Mouse (Mus musculus): ENCODE results near the gene Btbd6. TPM values are rescaled to one million over a fixed set of nuclear protein-coding genes. Genes with fewer than 3 reads are reported as not detected.
A peak's percentile ranks its signal among the peaks of the same experiment; 100 is the strongest.

Gene Btbd6
- polyA plus RNA-seq (2016; fragmentation: Nextera tagmentation; extraction: Ambion mirVana): 20.5 and 22.7 TPM in 2 replicates

DNA sequence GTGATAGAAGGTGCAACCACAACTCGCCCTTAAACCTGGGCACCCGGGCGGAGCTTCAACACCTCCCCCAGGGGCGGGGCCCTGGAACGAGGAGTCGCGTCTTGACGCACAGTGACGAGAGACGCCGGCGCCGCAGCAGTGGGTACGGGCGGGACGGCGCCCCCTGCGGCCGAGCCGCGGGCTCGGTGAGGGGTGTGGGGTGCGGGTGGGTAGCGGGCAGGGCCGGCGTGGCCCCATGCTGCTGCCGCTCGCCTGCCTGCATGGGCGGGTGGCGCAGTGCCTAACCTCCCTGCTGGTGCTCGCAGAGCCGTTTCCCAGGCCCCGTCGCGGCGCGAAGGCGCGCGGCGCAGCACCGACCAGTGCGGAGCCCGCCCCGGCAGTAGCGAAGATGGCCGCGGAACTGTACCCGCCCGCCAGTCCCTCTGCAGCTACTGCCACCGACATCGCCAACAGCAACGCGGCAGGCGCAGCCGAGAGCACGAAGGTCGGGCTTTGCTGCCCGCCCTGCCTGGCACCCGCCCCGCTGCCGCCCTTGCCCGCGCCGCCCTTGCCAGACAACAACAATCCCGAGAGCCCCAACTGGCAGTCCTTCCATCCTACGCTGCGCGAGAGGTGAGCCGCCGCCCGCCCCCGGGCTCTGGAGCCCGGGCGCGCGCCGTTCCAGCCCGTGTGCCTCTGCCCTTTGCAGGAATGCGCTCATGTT lies at the start of gene Btbd6:
Gene Btbd6 (plus strand): TSS at position 112 of the 703 bp plus-strand sequence.
- Histone ChIP-seq H3K36me3 (peaks cover 83% of the 10 kb centered on the region), H3K27me3 (ENCODE audit: low read depth, poor library complexity, severe bottlenecking) (0 out of 2 replicates have a peak, but pooled peaks cover 5% of the 10 kb centered on the region), H3K27ac (replicated peaks) (peak within 1 kb of the TSS; percentile 94), H3K4me3 (peak within 1 kb of the TSS; percentile 87), H3K9me3 (replicated peaks) (no peaks in the 10 kb centered on the region), H3K4me1 (peaks cover 24% of the 10 kb centered on the region)
- 1% methylated on average over 78 of the region's 80 CpGs for whole genome bisulfite sequencing
- DNase-seq (ENCODE audit: low spot score): peak; percentile 84

DNA sequence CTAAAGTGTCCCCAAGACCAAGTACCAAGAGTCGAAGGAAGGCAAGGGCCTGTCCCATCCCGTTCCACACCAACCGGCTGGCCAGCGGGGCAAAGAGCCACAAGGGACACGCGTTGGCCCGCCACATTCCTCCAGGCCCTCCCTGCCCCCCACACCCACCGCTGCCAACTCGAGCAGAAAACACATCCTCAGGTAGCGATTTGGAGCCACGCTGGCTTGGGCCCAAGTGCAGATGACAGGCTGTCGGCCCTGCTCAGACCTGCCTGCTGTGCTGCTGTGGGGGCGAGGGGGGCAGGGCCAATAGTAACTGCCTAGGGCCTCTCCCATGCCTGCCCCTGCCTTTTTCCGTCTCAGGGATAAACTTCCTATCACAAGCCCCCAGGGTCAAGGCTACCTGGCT lies 49.0 kb upstream of the Btbd6 start:
- Histone ChIP-seq H3K36me3 (no peaks in the 10 kb centered on the region), H3K27me3 (ENCODE audit: low read depth, poor library complexity, severe bottlenecking) (peaks cover 81% of the 10 kb centered on the region), H3K4me3 (peak overlapping the region; percentile 22), H3K4me1 (peaks cover 62% of the 10 kb centered on the region), H3K27ac (replicated peaks) (no peak overlapping the region), H3K9me3 (replicated peaks) (no peaks in the 10 kb centered on the region)
- WGBS: 73% methylated on average over 14 of the region's 14 CpGs
- no peak for DNase-seq (ENCODE audit: low spot score)

DNA sequence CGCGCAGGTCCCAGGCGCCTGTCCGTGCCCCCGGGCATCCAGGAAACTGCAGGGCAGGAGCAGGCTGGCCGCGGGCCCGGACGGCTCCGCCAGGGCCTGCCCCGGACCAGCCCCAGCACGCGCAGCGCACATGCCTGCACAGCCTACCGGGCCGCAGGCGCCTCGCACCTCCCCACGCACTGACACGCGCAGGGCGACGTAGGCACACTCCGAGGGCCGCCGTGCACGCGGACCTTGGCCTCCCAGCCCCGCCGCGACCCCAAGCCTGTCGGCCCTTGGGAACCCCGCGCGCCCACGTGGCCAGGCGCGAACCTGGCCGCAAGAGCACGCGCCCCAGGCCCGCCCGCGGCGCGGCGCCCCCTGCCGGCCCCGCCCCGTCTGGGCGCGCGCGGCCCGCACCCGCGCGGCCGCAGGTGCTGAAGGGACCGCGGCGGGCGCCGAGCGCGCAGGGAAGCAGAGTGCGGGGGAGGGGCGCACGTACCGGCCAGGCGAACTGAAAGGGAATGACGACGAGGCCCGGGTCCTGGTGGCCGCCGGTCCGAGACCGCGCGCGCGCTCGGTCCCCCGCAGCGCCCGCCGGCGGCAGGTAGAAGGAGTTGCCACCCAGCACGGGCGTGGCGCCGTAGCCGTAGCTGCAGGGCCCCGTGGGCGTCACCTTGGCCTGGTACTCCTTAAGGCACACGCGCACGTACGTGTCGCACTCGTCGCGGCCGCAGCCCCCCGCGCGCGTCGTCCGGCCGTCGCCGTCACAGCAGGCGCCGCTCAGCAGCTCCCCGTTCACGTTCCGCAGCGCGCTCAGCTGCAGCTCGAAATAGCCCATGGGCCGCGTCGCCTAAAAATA lies 47.7 kb upstream of the Btbd6 start:
- peaks cover 56% of the 10 kb centered on the region for H3K4me1 ChIP-seq
- peak overlapping the region; percentile 76 for H3K27ac ChIP-seq (replicated peaks)
- H3K36me3 ChIP-seq: no peaks in the 10 kb centered on the region
- H3K9me3 ChIP-seq (replicated peaks): no peaks in the 10 kb centered on the region
- DNase-seq (ENCODE audit: low spot score): peak; percentile 47
- H3K4me3 ChIP-seq: peak overlapping the region; percentile 64
- 2% methylated on average over 118 of the region's 124 CpGs for WGBS
- H3K27me3 ChIP-seq (ENCODE audit: low read depth, poor library complexity, severe bottlenecking): peaks cover 86% of the 10 kb centered on the region

GRCm38 (mm10) chr12:112929562-112930352 lies 46.5 kb upstream of the Btbd6 start, which contains the start of gene Jag2:
Jag2 (minus strand) TSS chr12:112929776.
- Histone ChIP-seq H3K27ac (replicated peaks) (peak within 1 kb of the TSS; percentile 76), H3K36me3 (no peaks in the 10 kb centered on the region), H3K27me3 (ENCODE audit: low read depth, poor library complexity, severe bottlenecking) (peaks cover 78% of the 10 kb centered on the region), H3K4me3 (peak within 1 kb of the TSS; percentile 64), H3K9me3 (replicated peaks) (no peaks in the 10 kb centered on the region), H3K4me1 (peaks cover 46% of the 10 kb centered on the region)
- peak; percentile 78 for DNase-seq (ENCODE audit: low spot score)
- 14% methylated on average over 79 of the region's 85 CpGs for WGBS

GRCm38 (mm10) chr12:112932647-112933046 lies 43.6 kb upstream of the Btbd6 start:
- H3K4me3 ChIP-seq: no peak overlapping the region
- WGBS: 64% methylated on average over 7 of the region's 7 CpGs
- H3K27ac ChIP-seq (replicated peaks): no peak overlapping the region
- peaks cover 38% of the 10 kb centered on the region for H3K4me1 ChIP-seq
- no peaks in the 10 kb centered on the region for H3K36me3 ChIP-seq
- DNase-seq (ENCODE audit: low spot score): no peak
- H3K9me3 ChIP-seq (replicated peaks): no peaks in the 10 kb centered on the region
- H3K27me3 ChIP-seq (ENCODE audit: low read depth, poor library complexity, severe bottlenecking): peaks cover 50% of the 10 kb centered on the region

DNA sequence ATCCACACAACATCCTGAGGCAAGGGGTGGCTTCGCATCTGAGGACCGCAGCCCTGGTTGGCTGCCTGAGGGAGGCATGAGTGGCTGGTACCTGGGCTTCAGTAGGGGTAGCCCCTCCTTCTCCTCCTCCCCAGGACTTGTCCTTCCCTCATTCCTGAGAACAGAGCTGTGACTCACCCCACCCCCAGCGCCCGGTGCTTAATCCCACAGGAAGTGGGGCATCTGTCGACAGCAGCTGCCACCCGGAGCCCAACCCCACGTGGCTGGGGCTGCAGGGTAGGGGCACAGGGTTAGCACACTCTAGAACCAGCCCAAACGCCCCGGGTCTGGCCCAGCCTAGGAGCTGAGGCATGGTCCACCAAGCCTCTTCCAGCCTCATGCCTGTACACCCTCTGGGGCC lies 38.4 kb upstream of the Btbd6 start:
- Histone ChIP-seq H3K9me3 (replicated peaks) (no peaks in the 10 kb centered on the region), H3K27ac (replicated peaks) (peak overlapping the region; percentile 42; the same call in 1 of the 2 replicates), H3K4me1 (peaks cover 54% of the 10 kb centered on the region), H3K4me3 (no peak overlapping the region), H3K27me3 (ENCODE audit: low read depth, poor library complexity, severe bottlenecking) (peaks cover 14% of the 10 kb centered on the region; the same call in 1 of the 2 replicates), H3K36me3 (no peaks in the 10 kb centered on the region)
- DNase-seq (ENCODE audit: low spot score): no peak
- 52% methylated on average over 9 of the region's 9 CpGs for WGBS

DNA sequence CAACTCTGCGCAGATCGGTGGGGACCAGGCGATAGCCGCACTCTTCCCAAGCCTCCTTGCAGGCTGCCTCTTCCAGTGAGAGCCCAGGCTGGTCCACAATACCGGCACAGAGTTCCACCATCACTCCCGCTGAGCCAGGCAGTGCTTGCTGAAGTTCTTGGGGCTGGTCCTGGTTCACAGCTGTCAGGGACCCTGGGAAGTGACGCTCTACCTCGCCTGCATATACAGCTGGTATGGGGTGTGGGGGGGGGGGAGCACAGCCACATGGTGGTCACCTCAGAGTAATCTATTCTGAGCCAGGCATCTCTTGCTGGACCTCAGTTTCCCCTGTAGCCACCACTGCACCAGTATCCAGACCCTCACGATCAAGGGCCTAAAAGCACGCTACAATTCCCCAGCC lies 37.9 kb upstream of the Btbd6 start:
- Histone ChIP-seq H3K27me3 (ENCODE audit: low read depth, poor library complexity, severe bottlenecking) (peaks cover 19% of the 10 kb centered on the region; the same call in 1 of the 2 replicates), H3K4me1 (peaks cover 53% of the 10 kb centered on the region), H3K27ac (replicated peaks) (peak overlapping the region; percentile 42; the same call in 1 of the 2 replicates), H3K4me3 (no peak overlapping the region), H3K36me3 (no peaks in the 10 kb centered on the region), H3K9me3 (replicated peaks) (no peaks in the 10 kb centered on the region)
- no peak for DNase-seq (ENCODE audit: low spot score)
- WGBS: 80% methylated on average over 10 of the region's 10 CpGs

- Histone ChIP-seq H3K9me3 (replicated peaks) (no peaks in the 10 kb centered on the region), H3K36me3 (no peaks in the 10 kb centered on the region), H3K4me3 (no peak overlapping the region), H3K27ac (replicated peaks) (no peak overlapping the region), H3K27me3 (ENCODE audit: low read depth, poor library complexity, severe bottlenecking) (peaks cover 21% of the 10 kb centered on the region; the same call in 1 of the 2 replicates), H3K4me1 (peaks cover 53% of the 10 kb centered on the region)
- DNase-seq (ENCODE audit: low spot score): peak; percentile 53
- 61% methylated on average over 10 of the region's 10 CpGs for WGBS
These were observed 37.3 kb upstream of the Btbd6 start for GRCm38 (mm10) chr12:112938873-112939565.

DNA sequence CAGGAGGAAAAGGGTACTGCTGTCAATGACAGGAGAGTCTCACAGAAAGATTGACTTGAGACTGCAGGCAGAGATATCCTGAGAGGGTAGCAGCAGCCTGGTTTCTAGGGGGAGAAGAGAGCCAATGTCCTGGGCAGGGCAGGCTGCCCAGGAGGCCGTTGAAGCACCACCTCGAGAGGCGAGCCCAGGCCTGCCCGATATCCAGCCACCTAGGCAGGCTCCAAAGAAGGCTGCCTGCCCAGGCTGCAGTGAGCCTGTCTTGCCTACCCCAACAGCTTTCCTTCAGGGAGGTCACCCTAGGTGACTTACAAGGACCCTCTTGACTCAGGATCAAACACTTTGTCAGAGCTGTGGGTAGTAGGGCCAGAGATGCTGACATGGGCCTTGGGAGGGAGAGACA lies 36.0 kb upstream of the Btbd6 start:
- Histone ChIP-seq H3K4me3 (no peak overlapping the region), H3K9me3 (replicated peaks) (no peaks in the 10 kb centered on the region), H3K27ac (replicated peaks) (no peak overlapping the region), H3K36me3 (no peaks in the 10 kb centered on the region), H3K4me1 (peaks cover 53% of the 10 kb centered on the region), H3K27me3 (ENCODE audit: low read depth, poor library complexity, severe bottlenecking) (peaks cover 21% of the 10 kb centered on the region; the same call in 1 of the 2 replicates)
- WGBS: 89% methylated on average over 4 of the region's 4 CpGs
- DNase-seq (ENCODE audit: low spot score): no peak

DNA sequence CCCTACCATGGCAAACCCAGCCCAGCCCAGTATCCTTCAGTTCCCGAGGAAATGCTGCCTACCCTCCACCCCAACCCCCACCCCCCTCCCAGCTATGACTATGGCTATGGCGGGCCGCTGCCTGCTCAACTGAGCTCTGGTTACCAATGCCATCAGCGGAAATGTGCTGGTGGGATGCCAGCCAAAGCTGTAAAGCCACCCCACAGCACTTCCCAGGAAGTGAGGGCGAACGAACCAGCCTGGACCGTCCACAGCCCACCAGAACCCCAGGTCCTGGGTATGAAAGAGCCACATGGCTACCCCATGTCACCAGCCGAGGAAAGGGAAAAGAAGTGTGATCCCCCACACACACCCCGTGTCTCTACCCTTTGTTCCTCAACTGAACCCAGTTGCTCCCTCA lies 35.6 kb upstream of the Btbd6 start:
- Histone ChIP-seq H3K27ac (replicated peaks) (0 out of 2 replicates have a peak overlapping the region, but pooled peaks have one; percentile 95), H3K4me3 (peak overlapping the region; percentile 76; the same call in 1 of the 2 replicates), H3K36me3 (no peaks in the 10 kb centered on the region), H3K9me3 (replicated peaks) (no peaks in the 10 kb centered on the region), H3K27me3 (ENCODE audit: low read depth, poor library complexity, severe bottlenecking) (peaks cover 21% of the 10 kb centered on the region; the same call in 1 of the 2 replicates), H3K4me1 (peaks cover 53% of the 10 kb centered on the region)
- DNase-seq (ENCODE audit: low spot score): no peak
- 81% methylated on average over 9 of the region's 9 CpGs for WGBS

DNA sequence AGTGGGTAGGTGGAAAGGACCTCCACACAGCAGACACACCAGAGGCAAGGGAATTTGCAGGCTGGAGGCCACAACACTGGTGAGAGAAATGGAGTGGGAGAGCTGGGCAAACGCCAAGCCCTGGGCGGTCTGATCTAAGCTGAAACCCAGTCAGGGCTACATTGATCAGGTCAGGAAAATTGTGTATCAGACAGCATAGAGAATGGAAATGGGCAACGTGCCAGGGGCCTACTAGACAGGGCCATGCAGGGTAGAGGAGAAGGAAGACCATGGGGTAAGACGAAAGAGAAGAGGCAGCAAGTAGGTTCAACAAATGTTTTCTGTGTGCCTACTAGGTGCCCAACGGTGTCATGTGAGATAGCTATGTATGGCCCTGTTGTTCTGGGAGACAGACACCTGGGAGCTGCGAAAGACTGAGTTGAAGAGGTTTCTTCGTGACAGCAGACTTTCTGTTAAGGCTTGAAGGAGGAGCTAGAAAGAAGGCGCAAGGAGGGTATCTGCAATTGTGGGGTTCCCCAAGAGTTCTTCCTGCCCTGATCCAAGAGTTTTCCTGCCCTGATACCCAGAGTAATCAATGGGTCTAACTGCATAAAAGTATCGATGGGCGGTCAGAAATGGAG lies 35.0 kb upstream of the Btbd6 start:
- WGBS: 48% methylated on average over 10 of the region's 10 CpGs
- DNase-seq (ENCODE audit: low spot score): no peak
- Histone ChIP-seq H3K9me3 (replicated peaks) (no peaks in the 10 kb centered on the region), H3K27ac (replicated peaks) (peak overlapping the region; percentile 95), H3K36me3 (no peaks in the 10 kb centered on the region), H3K4me1 (peaks cover 53% of the 10 kb centered on the region), H3K27me3 (ENCODE audit: low read depth, poor library complexity, severe bottlenecking) (peaks cover 21% of the 10 kb centered on the region; the same call in 1 of the 2 replicates), H3K4me3 (peak overlapping the region; percentile 76)

Measured in midbrain, embryonic 10.5 days (tissue).